Mouse (Mus musculus) testis, postnatal 10 days (tissue): ENCODE measurements around the gene Fxr2.
"Not testable (repeated sequence)": the region's sequence is repeated elsewhere in the genome, so short reads cannot be mapped to it uniquely, and the experiment has no call there.

ENCODE experiments used
- DNase-seq: peaks from one replicate; pipeline ENCODE4 v3.0.0; 2021; ENCODE audit warnings: low spot score

The Fxr2 gene

GRCm38 (mm10) chr11:69684128-69684745 lies 51.4 kb downstream of the Fxr2 start:
- peak; percentile 65 for DNase-seq

GRCm38 (mm10) chr11:69684936-69685335 lies 52.1 kb downstream of the Fxr2 start:
- DNase-seq = peak; percentile 52

- peak; percentile 81 for DNase-seq
Measured at GRCm38 (mm10) chr11:69685526-69686148, 52.8 kb downstream of the Fxr2 start, which contains the start of gene Tnfsf13. Gene Tnfsf13 (minus strand): TSS chr11:69685784.

- peak; percentile 95 for DNase-seq
Measured at GRCm38 (mm10) chr11:69686377-69686776, 53.6 kb downstream of the Fxr2 start.

- no peak for DNase-seq
Measured at GRCm38 (mm10) chr11:69687061-69687460, 54.3 kb downstream of the Fxr2 start.

GRCm38 (mm10) chr11:69689891-69690290 lies 57.1 kb downstream of the Fxr2 start:
- DNase-seq = no peak

- no peak for DNase-seq
Measured at GRCm38 (mm10) chr11:69692196-69692811, 59.5 kb downstream of the Fxr2 start.

GRCm38 (mm10) chr11:69692863-69693262 lies 60.1 kb downstream of the Fxr2 start:
- no peak for DNase-seq

GRCm38 (mm10) chr11:69693421-69693965 lies 60.7 kb downstream of the Fxr2 start:
- DNase-seq = no peak

- no peak for DNase-seq
Measured at GRCm38 (mm10) chr11:69695046-69695360, 62.2 kb downstream of the Fxr2 start.

GRCm38 (mm10) chr11:69695361-69696181 lies 62.8 kb downstream of the Fxr2 start, which contains the start of the genes Tnfsf12 and Tnfsfm13:
Gene Tnfsf12 (minus strand): TSS chr11:69695849.
Gene Tnfsfm13 (minus strand): TSS chr11:69696098.
- DNase-seq = peak; percentile 85

- DNase-seq = no peak
Measured at GRCm38 (mm10) chr11:69697396-69697795, 64.6 kb downstream of the Fxr2 start.

- DNase-seq = no peak
Measured at GRCm38 (mm10) chr11:69698574-69698973, 65.8 kb downstream of the Fxr2 start.

GRCm38 (mm10) chr11:69699595-69699994 lies 66.8 kb downstream of the Fxr2 start:
- DNase-seq = no peak

- not testable (repeated sequence) for DNase-seq
Measured at GRCm38 (mm10) chr11:69702886-69703285, 70.1 kb downstream of the Fxr2 start.
